Mouse (Mus musculus): ENCODE measurements around the gene Parvg. TPM values are rescaled to one million over a fixed set of nuclear protein-coding genes. Genes with fewer than 3 reads are reported as not detected.

Gene Parvg
- total RNA-seq, 2 experiments from 2014 or later = 0.33 to 1.3 TPM

DNA sequence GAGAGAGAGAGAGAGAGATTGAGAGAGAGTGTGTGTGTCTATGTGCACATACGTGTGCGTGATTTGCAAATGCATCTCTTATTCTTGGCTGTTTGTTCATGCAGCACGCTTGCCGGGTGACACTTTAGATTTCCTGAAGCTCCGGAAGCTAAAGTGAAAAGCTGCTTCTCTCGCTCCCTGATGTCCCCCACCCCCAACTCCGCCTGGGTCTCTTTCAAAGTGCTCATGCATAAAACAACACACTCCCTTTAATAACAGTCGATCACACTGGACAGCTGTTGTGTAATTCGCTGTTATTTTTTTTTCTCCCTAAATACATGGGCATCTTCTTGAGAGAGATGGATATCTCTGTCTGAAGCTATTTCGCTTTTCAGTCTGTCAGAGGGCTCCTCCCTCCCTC is 18.5 kb upstream of the Parvg start:
- DNase-seq = no peak

- DNase-seq = no peak
These were observed 13.6 kb upstream of the Parvg start for GRCm38 (mm10) chr15:84310271-84310670.

DNA sequence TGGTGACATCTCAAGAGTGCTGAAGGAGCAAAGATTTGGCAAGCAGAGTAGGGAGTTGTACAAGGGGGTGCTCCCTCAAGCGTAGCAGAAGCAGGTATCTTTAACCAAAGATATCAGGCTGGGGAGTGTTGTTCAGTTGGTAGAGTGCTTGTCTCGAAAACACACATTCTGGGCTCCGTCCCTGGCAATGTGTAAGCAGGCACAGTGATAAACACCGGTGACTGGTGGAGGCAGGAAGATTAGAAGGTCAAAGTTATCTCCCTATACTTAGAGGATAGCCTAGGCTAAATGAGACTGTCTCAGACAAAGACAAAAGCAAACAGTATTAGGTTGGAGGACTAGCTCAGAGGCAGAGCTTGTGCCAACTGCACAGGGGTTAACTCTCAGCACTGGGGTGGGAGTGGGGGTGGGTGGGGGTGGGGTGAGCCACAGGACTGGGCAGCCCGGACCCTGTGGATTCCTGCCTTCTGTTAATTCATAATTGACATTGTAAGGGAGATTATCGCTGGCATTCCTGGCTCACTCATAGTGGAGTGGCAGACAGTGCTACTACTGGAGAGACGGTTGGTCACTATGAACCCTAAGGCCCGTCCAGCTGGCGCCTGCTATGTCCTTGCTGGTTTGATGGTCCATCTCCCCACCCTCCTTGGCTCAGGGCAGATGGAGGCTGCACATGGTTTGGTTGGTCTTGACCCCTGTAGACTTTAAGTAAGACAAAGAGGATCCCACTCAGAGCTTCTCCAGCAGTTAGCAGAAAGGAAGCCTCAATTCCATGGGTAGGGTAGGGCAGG is 12.3 kb upstream of the Parvg start:
- no peak for DNase-seq

DNA sequence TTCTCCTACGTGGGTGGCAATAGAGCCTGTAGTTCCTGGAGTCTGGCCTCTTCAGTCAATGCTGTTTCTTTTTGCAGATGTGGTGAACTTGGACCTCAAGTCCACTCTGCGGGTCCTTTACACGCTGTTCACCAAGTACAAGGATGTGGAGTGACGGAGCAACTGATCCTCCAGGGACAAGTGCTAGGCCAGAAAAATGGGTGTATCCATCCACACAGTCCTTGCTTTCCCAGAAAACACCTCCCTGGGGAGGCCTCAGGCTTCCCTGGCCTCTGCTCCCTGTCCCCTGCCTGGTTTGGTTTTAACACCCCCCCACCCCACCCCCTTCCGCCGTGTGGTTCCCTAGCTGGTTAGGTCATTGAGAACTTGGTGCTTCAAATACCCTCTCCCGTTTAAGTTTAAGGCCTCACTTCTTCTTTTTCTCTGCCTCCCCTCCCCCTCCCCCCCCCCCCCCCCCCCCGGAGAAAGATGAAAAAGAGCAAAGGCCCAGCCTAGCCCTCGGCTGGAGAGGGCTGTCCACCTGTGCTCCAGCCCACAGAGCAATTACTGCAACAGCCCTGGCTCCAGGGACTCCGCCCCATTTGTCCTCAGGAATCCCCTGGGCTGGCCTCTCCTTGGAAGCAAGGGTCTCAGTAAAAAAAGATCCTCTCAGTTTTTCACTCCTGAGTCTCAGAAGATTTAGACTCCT is 10.8 kb upstream of the Parvg start:
- DNase-seq = no peak

GRCm38 (mm10) chr15:84313566-84313878 is 10.3 kb upstream of the Parvg start:
- DNase-seq = no peak

GRCm38 (mm10) chr15:84314420-84315080 is 9.3 kb upstream of the Parvg start:
- no peak for DNase-seq

- no peak for DNase-seq
These were observed 8.4 kb upstream of the Parvg start for GRCm38 (mm10) chr15:84315276-84316046.

DNA sequence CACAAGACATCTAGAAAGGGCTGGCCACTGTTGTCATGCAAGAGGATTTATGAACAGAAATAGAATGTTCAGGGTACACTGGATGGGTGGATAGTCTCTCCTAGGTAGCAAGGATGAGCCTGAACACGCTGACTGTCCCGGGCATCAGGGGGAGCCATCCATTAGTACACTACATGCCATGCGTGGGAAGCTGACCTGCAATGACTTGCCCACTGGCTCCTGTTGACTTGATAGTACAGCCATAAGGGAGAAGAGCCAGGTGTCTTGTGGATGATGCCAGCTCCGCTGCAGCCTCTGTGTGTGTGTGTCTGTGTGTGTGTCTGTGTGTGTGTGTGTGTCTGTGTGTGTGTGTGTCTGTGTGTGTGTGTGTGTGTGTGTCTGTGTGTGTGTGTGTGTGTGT is 4.4 kb upstream of the Parvg start:
- DNase-seq = no peak

DNA sequence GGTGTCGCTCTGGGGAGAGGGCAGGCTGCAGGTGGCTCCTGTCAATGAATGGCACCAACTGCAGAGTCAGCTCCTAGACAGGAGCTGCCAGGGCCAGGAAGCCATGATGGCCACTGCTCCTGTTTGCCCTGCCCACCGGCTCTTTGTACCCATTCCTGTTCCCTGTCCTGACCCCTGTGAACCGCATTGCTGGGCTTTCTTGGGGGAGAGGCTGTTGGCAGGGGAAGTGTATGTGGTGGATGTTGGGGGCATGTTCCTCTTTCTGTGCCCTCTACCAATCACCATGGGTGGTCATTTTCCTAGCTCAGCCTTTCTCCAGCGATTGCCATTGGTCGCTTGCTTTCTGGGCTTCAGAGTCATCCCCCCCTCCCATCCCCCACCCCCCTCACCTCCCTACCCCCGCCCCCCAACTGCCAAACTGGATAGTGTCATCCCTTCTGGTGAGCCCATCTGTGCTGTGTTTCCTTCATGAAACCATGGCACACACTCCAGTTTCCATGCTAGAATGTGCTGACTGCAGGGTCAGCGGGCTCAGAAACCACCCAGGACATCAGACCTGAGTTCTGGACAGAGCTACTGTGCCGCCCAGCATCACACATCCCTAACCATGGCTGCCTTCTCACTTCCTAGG is 2.2 kb upstream of the Parvg start:
- no peak for DNase-seq

DNA sequence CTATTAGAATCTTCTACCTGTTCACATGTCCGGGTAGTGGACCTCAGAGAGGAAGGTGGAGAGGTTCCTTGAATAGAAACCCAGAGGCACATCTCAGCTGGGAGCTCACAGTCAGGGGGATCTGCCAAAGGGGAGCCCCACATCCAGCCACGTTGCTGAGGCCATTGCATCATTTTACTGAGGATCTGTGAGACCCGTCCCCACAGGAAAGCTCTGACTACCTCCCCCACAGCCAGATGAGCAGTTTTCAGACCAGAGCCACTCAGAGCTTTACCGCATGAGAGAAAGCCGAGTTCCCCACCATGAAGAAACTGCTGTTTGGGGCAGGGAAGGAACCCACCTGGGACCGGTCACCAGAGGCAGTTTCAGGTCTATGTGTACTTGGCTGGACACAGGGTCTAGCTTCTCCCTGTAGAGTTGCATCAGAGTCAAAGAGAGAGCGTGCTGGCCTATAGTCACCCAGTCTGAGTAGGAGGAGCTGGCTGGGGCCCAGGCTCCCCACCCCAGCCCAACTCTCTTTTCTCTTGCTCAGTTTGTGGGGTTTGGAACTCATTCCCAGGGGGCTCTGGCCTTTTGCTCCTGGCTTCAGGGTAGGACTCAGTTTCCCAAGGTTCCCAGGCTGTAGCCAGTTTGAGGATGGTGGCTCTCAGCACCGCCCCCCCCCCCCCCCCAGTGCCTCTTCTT is 1.2 kb downstream of the Parvg start:
- DNase-seq = no peak

- DNase-seq = no peak
These were observed 1.9 kb downstream of the Parvg start for GRCm38 (mm10) chr15:84325736-84326135.

GRCm38 (mm10) chr15:84328870-84329269 is 5.0 kb downstream of the Parvg start:
- no peak for DNase-seq

DNA sequence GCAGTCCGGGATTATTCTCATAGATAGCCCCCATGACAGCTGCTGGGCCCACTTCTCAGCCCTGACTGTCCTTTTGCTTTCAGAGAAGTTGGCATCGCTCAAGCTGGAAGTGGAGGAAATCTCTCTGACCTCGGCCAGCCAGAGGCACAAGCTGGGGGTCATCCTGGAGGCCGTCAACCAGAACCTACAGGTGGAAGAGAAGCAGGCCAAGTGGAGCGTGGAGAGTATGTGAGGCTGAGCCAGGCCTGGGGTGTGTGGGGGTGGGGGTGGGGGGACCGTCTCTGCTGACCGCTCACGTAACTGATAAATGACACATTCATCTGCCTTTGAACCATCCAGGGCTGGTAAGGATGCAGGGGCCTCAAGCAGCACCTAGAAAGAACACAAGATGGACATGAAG is 6.1 kb downstream of the Parvg start:
- no peak for DNase-seq

GRCm38 (mm10) chr15:84331066-84331612 is 7.3 kb downstream of the Parvg start:
- no peak for DNase-seq

- DNase-seq = no peak
These were observed 12.5 kb downstream of the Parvg start for GRCm38 (mm10) chr15:84336281-84336817.

- DNase-seq = no peak
These were observed 13.8 kb downstream of the Parvg start for GRCm38 (mm10) chr15:84337599-84337998.

DNA sequence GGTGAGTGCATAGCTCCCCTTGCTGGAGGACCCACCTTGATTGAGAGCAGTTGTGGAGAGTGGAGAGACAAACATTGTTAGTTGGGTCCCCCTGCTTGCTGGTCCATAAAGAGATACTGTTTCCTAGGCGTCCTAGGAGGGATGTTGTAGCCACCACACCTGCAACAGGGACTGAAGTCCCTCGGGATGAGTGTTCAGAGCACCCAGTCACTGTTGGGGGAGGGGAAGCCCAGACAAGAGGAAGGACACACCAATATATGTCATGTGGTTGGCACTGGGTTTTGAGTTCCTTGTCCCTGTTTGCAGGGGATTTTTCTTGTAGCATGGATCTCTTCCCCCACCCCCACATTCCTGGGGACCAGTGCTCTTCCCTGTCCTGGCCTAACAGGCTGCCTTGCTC is 17.1 kb downstream of the Parvg start:
- no peak for DNase-seq

DNA sequence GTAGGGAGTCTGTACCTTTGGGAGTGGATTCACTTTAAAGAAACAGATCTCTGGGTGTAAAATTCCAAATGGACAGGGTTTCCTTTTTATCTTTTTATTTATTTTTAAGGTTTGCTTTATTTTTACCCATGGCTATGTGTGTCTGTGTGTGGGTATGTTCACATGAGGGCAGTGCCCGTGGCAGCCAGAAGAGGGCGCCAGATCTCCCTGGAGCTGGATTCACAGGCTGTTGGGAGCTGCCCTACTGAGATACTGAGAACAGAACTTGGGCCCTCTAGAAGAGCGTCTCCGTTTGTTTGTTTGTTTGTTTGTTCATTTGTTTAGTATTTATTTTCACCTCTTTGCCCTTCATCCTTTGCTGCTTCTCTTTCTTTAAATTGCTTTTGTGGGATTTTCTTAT is 24.9 kb downstream of the Parvg start:
- no peak for DNase-seq

- DNase-seq = no peak
These were observed 26.3 kb downstream of the Parvg start for GRCm38 (mm10) chr15:84349915-84350738.

DNA sequence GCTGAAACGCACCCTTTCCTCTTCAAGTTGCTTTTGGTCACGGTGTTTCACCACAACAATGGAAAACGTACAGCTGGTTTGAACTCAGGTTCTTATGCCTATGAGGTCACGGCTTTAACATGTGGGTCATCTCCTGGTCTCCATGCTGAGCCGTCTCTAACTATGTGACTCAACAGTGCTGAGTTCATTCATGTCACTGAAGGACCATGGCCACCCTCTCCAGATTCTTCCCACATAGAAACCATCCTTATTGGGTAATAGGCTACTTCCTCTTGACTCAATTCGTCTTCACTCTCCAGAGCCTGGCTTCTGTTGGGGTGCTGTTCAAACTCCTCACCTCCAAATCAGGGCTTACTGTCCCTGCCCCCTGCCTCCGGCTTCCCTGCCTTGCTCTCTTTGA is 27.5 kb downstream of the Parvg start:
- DNase-seq = no peak

Data from gastrocnemius, postnatal 25 days (tissue).